Mouse (Mus musculus) neural tube, embryonic 11.5 days (tissue): ENCODE measurements around the gene Cage1. TPM values are rescaled to one million over a fixed set of nuclear protein-coding genes. Genes with fewer than 3 reads are reported as not detected.
A peak's percentile ranks its signal among the peaks of the same experiment; 100 is the strongest.

ENCODE experiments used
- ATAC-seq: fragments of 200-750 bp; cut with Nextera tagmentation; 2 replicates; pipeline ENCODE4 v1.8.0; 2017; ENCODE audit warnings: moderate number of reproducible peaks, mild to moderate bottlenecking, moderate TSS enrichment, moderate library complexity; ENCODE audit not compliant: insufficient read depth, low FRiP score, low TSS enrichment
- DNase-seq: peaks from one replicate; pipeline ENCODE4 v3.0.0-alpha.2; 2015; ENCODE audit warnings: low spot score
- H3K27ac ChIP-seq: fragments of 300-500 bp; sonication (generic); 2 replicates; pipeline ENCODE4 v1.5.1; 2014; ENCODE audit warnings: low read depth, mild to moderate bottlenecking, low read length
- H3K27me3 ChIP-seq: fragments of 300-500 bp; sonication (generic); 2 replicates; pipeline ENCODE4 v1.6.1; 2014; ENCODE audit warnings: mild to moderate bottlenecking, low read length, mixed read lengths; ENCODE audit not compliant: control insufficient read depth, insufficient read depth
- H3K36me3 ChIP-seq: fragments of 300-500 bp; sonication (generic); 2 replicates; pipeline ENCODE4 v1.6.1; 2014; ENCODE audit warnings: mild to moderate bottlenecking, low read length, moderate library complexity, mixed read lengths; ENCODE audit not compliant: control insufficient read depth, insufficient read depth
- H3K4me1 ChIP-seq: fragments of 300-500 bp; sonication (generic); 2 replicates; pipeline ENCODE4 v1.6.1; 2014; ENCODE audit warnings: low read length, mixed read lengths; ENCODE audit not compliant: control insufficient read depth, insufficient read depth
- H3K4me2 ChIP-seq: fragments of 300-500 bp; sonication (generic); 2 replicates; pipeline ENCODE4 v1.6.1; 2014; ENCODE audit warnings: low read depth, mild to moderate bottlenecking, moderate library complexity
- H3K4me3 ChIP-seq: fragments of 300-500 bp; sonication (generic); 2 replicates; pipeline ENCODE4 v1.5.1; 2014; ENCODE audit warnings: low read depth, low read length
- H3K9ac ChIP-seq: fragments of 300-500 bp; sonication (generic); 2 replicates; pipeline ENCODE4 v1.6.1; 2014; ENCODE audit warnings: mild to moderate bottlenecking, low read length
- H3K9me3 ChIP-seq: fragments of 300-500 bp; sonication (generic); 2 replicates; pipeline ENCODE4 v1.6.1; 2016; ENCODE audit warnings: low read length; ENCODE audit not compliant: control insufficient read depth
- WGBS: fragments of 180-500 bp; shearing (Covaris S2); extraction: QIAGEN DNeasy Blood & Tissue Kit; methylation state at CpG from one replicate; pipeline ENCODE4 v1.1.7; 2014; 5-methylcytosine and 5-hydroxymethylcytosine counted together
- polyA plus RNA-seq: library from polyadenylated mRNA; unstranded; fragments of >200 nt; fragmentation: Nextera tagmentation; extraction: Ambion mirVana; gene quantifications from 2 replicates; pipeline ENCODE4 v1.2.1, GENCODE M21; 2014

The Cage1 gene
- polyA plus RNA-seq, 1 experiment from 2014 or later, result 0.68 TPM

- H3K4me1 ChIP-seq, result peaks cover 15% of the 10 kb centered on the region
- H3K36me3 ChIP-seq, result no peaks in the 10 kb centered on the region
- no peak overlapping the region for H3K9ac ChIP-seq
- DNase-seq (no peak), ATAC-seq (no peak)
- 75% methylated on average over 15 of the region's 15 CpGs for WGBS
- no peak overlapping the region for H3K4me2 ChIP-seq
- H3K27ac ChIP-seq, result 0 out of 2 replicates have a peak overlapping the region, but pooled peaks have one; percentile 20
- no peaks in the 10 kb centered on the region for H3K9me3 ChIP-seq
- no peak overlapping the region for H3K4me3 ChIP-seq
- no peaks in the 10 kb centered on the region for H3K27me3 ChIP-seq
These were observed 70.4 kb downstream of the Cage1 start for GRCm38 (mm10) chr13:37966256-37967051.

GRCm38 (mm10) chr13:37965126-37965914 is 71.5 kb downstream of the Cage1 start:
- WGBS, result 18% methylated on average over 17 of the region's 17 CpGs
- H3K9me3 ChIP-seq, result no peaks in the 10 kb centered on the region
- no peak overlapping the region for H3K4me2 ChIP-seq
- no peaks in the 10 kb centered on the region for H3K27me3 ChIP-seq
- H3K4me1 ChIP-seq, result peaks cover 15% of the 10 kb centered on the region
- DNase-seq (no peak), ATAC-seq (no peak)
- H3K27ac ChIP-seq, result no peak overlapping the region
- no peak overlapping the region for H3K4me3 ChIP-seq
- no peaks in the 10 kb centered on the region for H3K36me3 ChIP-seq
- no peak overlapping the region for H3K9ac ChIP-seq

GRCm38 (mm10) chr13:37964128-37965087 is 72.5 kb downstream of the Cage1 start:
- Histone ChIP-seq H3K4me3 (no peak overlapping the region), H3K9ac (no peak overlapping the region), H3K4me2 (peak overlapping the region; percentile 40; the same call in 1 of the 2 replicates), H3K9me3 (no peaks in the 10 kb centered on the region), H3K27ac (no peak overlapping the region), H3K36me3 (no peaks in the 10 kb centered on the region), H3K27me3 (no peaks in the 10 kb centered on the region), H3K4me1 (peaks cover 15% of the 10 kb centered on the region)
- DNase-seq, result no peak
- WGBS, result 51% methylated on average over 20 of the region's 20 CpGs
- ATAC-seq, result no peak

GRCm38 (mm10) chr13:37963354-37964007 is 73.4 kb downstream of the Cage1 start:
- peak; percentile 26; the same call in 1 of the 2 replicates for ATAC-seq
- WGBS, result under 1% methylated on average over 12 of the region's 12 CpGs

GRCm38 (mm10) chr13:37962541-37962940 is 74.3 kb downstream of the Cage1 start:
- no peak overlapping the region for H3K4me3 ChIP-seq
- peaks cover 13% of the 10 kb centered on the region for H3K4me1 ChIP-seq
- ATAC-seq, result no peak
- no peak overlapping the region for H3K4me2 ChIP-seq
- 86% methylated on average over 9 of the region's 9 CpGs for WGBS
- no peak overlapping the region for H3K27ac ChIP-seq
- DNase-seq, result no peak
- H3K36me3 ChIP-seq, result no peaks in the 10 kb centered on the region
- no peak overlapping the region for H3K9ac ChIP-seq
- no peaks in the 10 kb centered on the region for H3K9me3 ChIP-seq
- no peaks in the 10 kb centered on the region for H3K27me3 ChIP-seq

More at GRCm38 (mm10) chr13:37963354-37964007, 73.4 kb downstream of the Cage1 start:
- H3K4me2 ChIP-seq, result peak overlapping the region; percentile 40
- H3K36me3 ChIP-seq, result no peaks in the 10 kb centered on the region
- H3K9ac ChIP-seq, result no peak overlapping the region
- no peaks in the 10 kb centered on the region for H3K27me3 ChIP-seq
- no peaks in the 10 kb centered on the region for H3K9me3 ChIP-seq
- peak; percentile 79 for DNase-seq
- H3K4me1 ChIP-seq, result peaks cover 13% of the 10 kb centered on the region
- peak overlapping the region; percentile 21; the same call in 1 of the 2 replicates for H3K4me3 ChIP-seq
- no peak overlapping the region for H3K27ac ChIP-seq

- Histone ChIP-seq H3K4me3 (no peak overlapping the region), H3K9ac (no peak overlapping the region), H3K9me3 (no peaks in the 10 kb centered on the region), H3K4me1 (peaks cover 6% of the 10 kb centered on the region; the same call in 1 of the 2 replicates), H3K4me2 (no peak overlapping the region), H3K27me3 (no peaks in the 10 kb centered on the region), H3K36me3 (no peaks in the 10 kb centered on the region), H3K27ac (no peak overlapping the region)
- ATAC-seq, result no peak
- 89% methylated on average over 7 of the region's 7 CpGs for WGBS
- no peak for DNase-seq
These were observed 76.9 kb downstream of the Cage1 start for GRCm38 (mm10) chr13:37959936-37960335.

- Histone ChIP-seq H3K9ac (no peak overlapping the region), H3K4me3 (no peak overlapping the region), H3K27me3 (no peaks in the 10 kb centered on the region), H3K9me3 (no peaks in the 10 kb centered on the region), H3K4me2 (no peak overlapping the region), H3K4me1 (peaks cover 2% of the 10 kb centered on the region; the same call in 1 of the 2 replicates), H3K36me3 (no peaks in the 10 kb centered on the region), H3K27ac (no peak overlapping the region)
- 81% methylated on average over 15 of the region's 15 CpGs for WGBS
- DNase-seq (no peak), ATAC-seq (no peak)
These were observed 77.5 kb downstream of the Cage1 start for GRCm38 (mm10) chr13:37959239-37959907.
